Mouse (Mus musculus) liver, embryonic 14.5 days (tissue): ENCODE results near the gene 9230102O04Rik. TPM values are rescaled to one million over a fixed set of nuclear protein-coding genes. Genes with fewer than 3 reads are reported as not detected.

Experiments
- ATAC-seq: fragments of 200-750 bp; cut with Nextera tagmentation; 2 replicates; pipeline ENCODE4 v1.8.0; 2017; ENCODE audit warnings: moderate number of reproducible peaks, mild to moderate bottlenecking, moderate library complexity; ENCODE audit not compliant: insufficient read depth
- DNase-seq, 3 experiments: peaks; one replicate each; pipeline ENCODE4 v3.0.0-alpha.2; 2012 to 2013; ENCODE audit warnings: low read depth in 3 of 3, low spot score in 3 of 3
- H3K27ac ChIP-seq: fragments of 300-500 bp; sonication (generic); 2 replicates; pipeline ENCODE4 v1.5.1; 2014; ENCODE audit warnings: moderate library complexity, mild to moderate bottlenecking, control low read depth, inconsistent platforms
- H3K27me3 ChIP-seq: fragments of 300-500 bp; sonication (generic); 2 replicates; pipeline ENCODE4 v1.6.1; 2014; ENCODE audit warnings: mild to moderate bottlenecking, low read length, moderate library complexity; ENCODE audit not compliant: control insufficient read depth, insufficient read depth
- H3K36me3 ChIP-seq: fragments of 300-500 bp; sonication (generic); replicated peaks from 2 replicates; pipeline ENCODE4 v1.6.1; 2014; ENCODE audit warnings: low read depth; ENCODE audit not compliant: control insufficient read depth, insufficient read depth
- H3K4me1 ChIP-seq, 2 experiments: fragments of 200-500 bp in 1 of 2; fragments of 300-500 bp in 1 of 2; sonication (generic) in 1 of 2; replicated peaks; 2 replicates each; pipeline ENCODE4 v1.6.1; 2012 to 2014; ENCODE audit warnings: antibody characterized with exemption in 1 of 2, inconsistent platforms in 1 of 2, low read length in 1 of 2; ENCODE audit not compliant: control insufficient read depth in 2 of 2, insufficient read depth in 2 of 2
- H3K4me2 ChIP-seq: fragments of 300-500 bp; sonication (generic); 2 replicates; pipeline ENCODE4 v1.6.1; 2014; ENCODE audit warnings: low read depth, mild to moderate bottlenecking, control low read depth, moderate library complexity
- H3K4me3 ChIP-seq, 2 experiments: fragments of 200-500 bp in 1 of 2; fragments of 300-500 bp in 1 of 2; sonication (generic) in 1 of 2; 2 replicates each; pipeline ENCODE4 v1.5.1; 2012 to 2014; ENCODE audit warnings: low read depth in 2 of 2, low read length in 2 of 2, mild to moderate bottlenecking in 2 of 2, control low read depth in 1 of 2, inconsistent platforms in 1 of 2, moderate library complexity in 1 of 2; ENCODE audit not compliant: insufficient read depth in 1 of 2
- H3K9ac ChIP-seq: fragments of 300-500 bp; sonication (generic); replicated peaks from 2 replicates; pipeline ENCODE4 v1.6.1; 2014; ENCODE audit warnings: mild to moderate bottlenecking, control low read depth, moderate library complexity
- H3K9me3 ChIP-seq: fragments of 300-500 bp; sonication (generic); 2 replicates; pipeline ENCODE4 v1.6.1; 2016; ENCODE audit warnings: low read length, mixed read lengths; ENCODE audit not compliant: control insufficient read depth
- CTCF ChIP-seq: IDR thresholded peaks from 2 replicates; pipeline ENCODE4 v1.5.1; 2016; ENCODE audit warnings: antibody characterized with exemption, low read depth, control low read depth
- EP300 ChIP-seq: IDR thresholded peaks from 2 replicates; pipeline ENCODE4 v1.6.1; 2016; ENCODE audit warnings: antibody characterized with exemption, low read depth
- WGBS: fragments of 180-500 bp; shearing (Covaris S2); extraction: QIAGEN DNeasy Blood & Tissue Kit; methylation state at CpG from one replicate; pipeline ENCODE4 v1.1.7; 2014; ENCODE audit not compliant: insufficient replicate concordance; 5-methylcytosine and 5-hydroxymethylcytosine counted together
- polyA plus RNA-seq, 2 experiments: library from polyadenylated mRNA; depleted of rRNA in 1 of 2; stranded (reverse) in 1 of 2; unstranded in 1 of 2; fragments of >200 nt; fragmentation: Nextera tagmentation in 1 of 2; extraction: Ambion mirVana in 1 of 2; gene quantifications; 2 replicates each; pipeline versions ENCODE4 v1.2.1 to v1.2.3; 2012 to 2014

Gene 9230102O04Rik
- polyA plus RNA-seq, 2 experiments = not detected

GRCm38 (mm10) chr2:9890251-9890650 is 911 bp upstream of the 9230102O04Rik start:
- no peak overlapping the region for H3K4me3 ChIP-seq
- DNase-seq = no peak
- H3K36me3 ChIP-seq = no peaks in the 10 kb centered on the region
- TF ChIP-seq EP300 (no peak), CTCF (no peak)
- H3K4me1 ChIP-seq = peaks cover 0 to 4% of the 10 kb centered on the region in 2 experiments; a peak in 2 of 4 replicates
- WGBS = 6% methylated on average over 8 of the region's 8 CpGs
- H3K9ac ChIP-seq = no peak overlapping the region
- H3K27me3 ChIP-seq = peaks cover 94% of the 10 kb centered on the region
- ATAC-seq = no peak
- H3K9me3 ChIP-seq = no peaks in the 10 kb centered on the region
- H3K27ac ChIP-seq = no peak overlapping the region
- no peak overlapping the region for H3K4me2 ChIP-seq

GRCm38 (mm10) chr2:9889651-9890183 is 377 bp upstream of the 9230102O04Rik start, which contains the start of gene Gata3:
Gene Gata3, minus strand, starts transcription at chr2:9890034.
- H3K27me3 ChIP-seq = peaks cover 94% of the 10 kb centered on the region

GRCm38 (mm10) chr2:9887636-9888035 is 1.7 kb downstream of the 9230102O04Rik start:
- WGBS = 4% methylated on average over 7 of the region's 7 CpGs
- DNase-seq (no peak), ATAC-seq (no peak)
- H3K9me3 ChIP-seq = no peaks in the 10 kb centered on the region
- no peak overlapping the region for H3K27ac ChIP-seq
- no peak overlapping the region for H3K4me2 ChIP-seq
- no peak overlapping the region for H3K9ac ChIP-seq
- TF ChIP-seq CTCF (no peak), EP300 (no peak)
- no peak overlapping the region for H3K4me3 ChIP-seq
- peaks cover 94% of the 10 kb centered on the region for H3K27me3 ChIP-seq
- peaks cover 0 to 4% of the 10 kb centered on the region in 2 experiments; a peak in 2 of 4 replicates for H3K4me1 ChIP-seq
- H3K36me3 ChIP-seq = no peaks in the 10 kb centered on the region

More at GRCm38 (mm10) chr2:9889651-9890183, 377 bp upstream of the 9230102O04Rik start, which contains the start of gene Gata3:
- Histone ChIP-seq H3K4me3 (peak within 1 kb of the TSS; percentile 25 to 56), H3K9ac (no peak within 1 kb of the TSS), H3K9me3 (no peaks in the 10 kb centered on the region), H3K4me2 (peak within 1 kb of the TSS; percentile 61), H3K27ac (no peak within 1 kb of the TSS), H3K4me1 (peaks cover 0 to 4% of the 10 kb centered on the region in 2 experiments; a peak in 2 of 4 replicates), H3K36me3 (no peaks in the 10 kb centered on the region)
- ATAC-seq (no peak), DNase-seq (no peak)
- under 1% methylated on average over 23 of the region's 23 CpGs for WGBS
- TF ChIP-seq CTCF = no peak
- no peak for TF ChIP-seq EP300

GRCm38 (mm10) chr2:9886921-9887610 is 2.3 kb downstream of the 9230102O04Rik start:
- H3K9me3 ChIP-seq = no peaks in the 10 kb centered on the region
- TF ChIP-seq CTCF (no peak), EP300 (no peak)
- H3K27ac ChIP-seq = no peak overlapping the region
- H3K36me3 ChIP-seq = no peaks in the 10 kb centered on the region
- no peak for DNase-seq
- H3K4me3 ChIP-seq = no peak overlapping the region
- H3K9ac ChIP-seq = no peak overlapping the region
- H3K27me3 ChIP-seq = peaks cover 94% of the 10 kb centered on the region
- H3K4me1 ChIP-seq = peaks cover 0 to 4% of the 10 kb centered on the region in 2 experiments; a peak in 2 of 4 replicates
- WGBS = 17% methylated on average over 7 of the region's 7 CpGs
- no peak for ATAC-seq
- H3K4me2 ChIP-seq = no peak overlapping the region

- Histone ChIP-seq H3K27ac (no peak overlapping the region), H3K9me3 (no peaks in the 10 kb centered on the region)
These were observed 3.3 kb downstream of the 9230102O04Rik start for GRCm38 (mm10) chr2:9886031-9886430.

More at GRCm38 (mm10) chr2:9886031-9886430, 3.3 kb downstream of the 9230102O04Rik start:
- Histone ChIP-seq H3K4me1 (peaks cover 0 to 4% of the 10 kb centered on the region in 2 experiments; a peak in 2 of 4 replicates), H3K27me3 (peaks cover 97% of the 10 kb centered on the region), H3K9ac (no peak overlapping the region), H3K4me3 (no peak overlapping the region), H3K4me2 (no peak overlapping the region), H3K36me3 (no peaks in the 10 kb centered on the region)
- WGBS = 30% methylated on average over 3 of the region's 3 CpGs
- TF ChIP-seq EP300 (no peak), CTCF (no peak)
- ATAC-seq (no peak), DNase-seq (no peak)
